Mouse (Mus musculus): Measurements from ENCODE around the gene Naa15.

GRCm38 (mm10) chr3:51421921-51422320 is 7.0 kb downstream of the Naa15 start:
- TF ChIP-seq CTCF (IDR thresholded peaks at IDR 0.05; ENCODE audit: low read depth) = no peak
- no peak for TF ChIP-seq EP300 (IDR thresholded peaks at IDR 0.05; ENCODE audit: low read depth)

Data from liver, embryonic 14.5 days (tissue).